Mouse (Mus musculus): ENCODE results near the gene Zdhhc25.

DNA sequence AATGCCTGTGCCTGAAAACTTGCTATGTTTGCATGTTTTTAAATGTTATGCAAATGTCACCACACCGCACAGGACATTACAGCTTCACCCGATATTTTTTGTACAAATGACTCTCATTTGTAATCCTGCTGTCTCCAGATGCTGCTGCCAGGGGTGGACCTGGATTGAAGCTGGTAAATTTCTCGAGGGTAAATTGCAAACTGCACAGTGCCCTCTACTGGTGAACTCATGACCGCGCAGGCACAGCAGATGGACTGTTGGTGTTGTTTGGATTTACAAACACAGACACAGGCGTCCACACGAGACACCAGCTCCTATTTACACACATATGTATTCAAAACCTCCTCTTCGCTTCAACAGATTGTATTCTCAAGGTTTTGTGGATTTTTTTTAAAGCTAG, 44.6 kb upstream of the Zdhhc25 start:
- TF ChIP-seq GATA1 (IDR thresholded peaks at IDR 0.05; ENCODE audit: borderline replicate concordance, low read length) (no peak), FLI1 (IDR thresholded peaks at IDR 0.05; ENCODE audit: low read length) (no peak)
